Mouse (Mus musculus) frontal cortex, postnatal 10 days (tissue): ENCODE results near the gene Copb1.

Experiments
- DNase-seq, 2 experiments: peaks; one replicate each; pipeline ENCODE4 v3.0.0; 2022; ENCODE audit warnings: low spot score in 2 of 2, mixed read lengths in 1 of 2

Copb1 gene

DNA sequence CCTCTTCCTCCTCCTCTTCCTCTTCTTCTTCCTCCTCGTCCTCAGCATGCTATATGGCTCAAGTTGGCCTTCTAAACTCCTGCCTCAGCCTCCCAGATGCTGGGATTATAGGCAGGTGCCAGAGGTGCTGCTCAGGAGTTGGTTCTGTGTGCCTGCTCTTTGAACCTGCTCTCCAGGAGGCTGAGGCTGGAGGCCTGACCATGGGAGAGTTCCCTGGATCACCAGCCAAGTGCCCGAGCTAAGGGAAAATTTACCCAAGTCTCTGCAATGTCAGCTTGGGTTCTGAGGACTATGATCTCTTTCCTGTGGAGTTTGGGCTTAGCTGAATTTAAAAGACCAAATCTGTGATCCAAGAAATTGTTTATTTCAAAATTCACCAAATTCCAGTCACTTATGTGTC, 85.1 kb downstream of the Copb1 start:
- no peak for DNase-seq
